In genomic region chr7:98524869-98525699, GRCm38 (mm10) we compare ENCODE assay signal across 12 mouse cellular contexts. TPM values are rescaled to one million over a fixed set of nuclear protein-coding genes. Genes with fewer than 3 reads are reported as not detected.
DNase-seq lines count a peak whose midpoint lies in the region; ATAC-seq and TF ChIP-seq lines count a peak whose summit lies in the region.
"Had no signal": no experiment of that assay in that cellular context is flagged by ENCODE, and none has a peak within 500 bp of the region (broad histone marks: within the 10 kb centered on the region; RNA-seq: fewer than 3 reads in every experiment).

No protein-coding gene starts in this region.

- H3K4me3 ChIP-seq in embryonic facial prominence, embryonic 14.5 days (ENCODE audit: low read depth, low read length), result no peak overlapping the region
- no peak overlapping the region for H3K4me3 ChIP-seq in embryonic facial prominence, embryonic 10.5 days
- H3K4me3 ChIP-seq in lung, embryonic 14.5 days (ENCODE audit: low read depth, low read length), result no peak overlapping the region
- no peak overlapping the region for H3K4me3 ChIP-seq in kidney, embryonic 14.5 days (ENCODE audit: low read length)
- no peak overlapping the region for H3K4me3 ChIP-seq in stomach, embryonic 15.5 days (replicated peaks)
- H3K4me3 ChIP-seq: embryonic facial prominence, embryonic 13.5 days; liver, embryonic 15.5 days; midbrain, embryonic 13.5 days had no signal

- no peak overlapping the region for H3K4me2 ChIP-seq in embryonic facial prominence, embryonic 14.5 days (ENCODE audit: low read depth, low read length)
- no peak overlapping the region for H3K4me2 ChIP-seq in lung, embryonic 14.5 days
- H3K4me2 ChIP-seq in kidney, embryonic 14.5 days (replicated peaks; ENCODE audit: low read depth, low read length), result no peak overlapping the region
- no peak overlapping the region for H3K4me2 ChIP-seq in stomach, embryonic 15.5 days
- H3K4me2 ChIP-seq: liver, embryonic 15.5 days; midbrain, embryonic 13.5 days had no signal

- WGBS in embryonic facial prominence, embryonic 14.5 days, result 62% methylated on average over 6 of the region's 6 CpGs
- WGBS in embryonic facial prominence, embryonic 10.5 days, result 83% methylated on average over 6 of the region's 6 CpGs
- 50% methylated on average over 6 of the region's 6 CpGs for WGBS in lung, embryonic 14.5 days
- 72% methylated on average over 6 of the region's 6 CpGs for WGBS in kidney, embryonic 14.5 days
- WGBS in stomach, embryonic 15.5 days, result 65% methylated on average over 6 of the region's 6 CpGs

- no peaks in the 10 kb centered on the region for H3K9me3 ChIP-seq in embryonic facial prominence, embryonic 14.5 days (ENCODE audit: control insufficient read depth, low read length)
- H3K9me3 ChIP-seq in embryonic facial prominence, embryonic 10.5 days, result no peaks in the 10 kb centered on the region
- no peaks in the 10 kb centered on the region for H3K9me3 ChIP-seq in lung, embryonic 14.5 days (ENCODE audit: low read depth, low read length)
- no peaks in the 10 kb centered on the region for H3K9me3 ChIP-seq in kidney, embryonic 14.5 days (ENCODE audit: control insufficient read depth, low read length)
- H3K9me3 ChIP-seq in stomach, embryonic 15.5 days, result no peaks in the 10 kb centered on the region
- H3K9me3 ChIP-seq: embryonic facial prominence, embryonic 13.5 days; liver, embryonic 15.5 days; midbrain, embryonic 13.5 days had no signal

- peak overlapping the region; percentile 13; the same call in 1 of the 2 replicates for H3K27ac ChIP-seq in embryonic facial prominence, embryonic 14.5 days (replicated peaks; ENCODE audit: low read depth, low read length)
- no peak overlapping the region for H3K27ac ChIP-seq in embryonic facial prominence, embryonic 10.5 days (replicated peaks)
- peak overlapping the region; percentile 83 for H3K27ac ChIP-seq in lung, embryonic 14.5 days (ENCODE audit: low read depth)
- H3K27ac ChIP-seq in kidney, embryonic 14.5 days (ENCODE audit: low read depth, low read length), result peak overlapping the region; percentile 33
- H3K27ac ChIP-seq in stomach, embryonic 15.5 days, result peak overlapping the region; percentile 81
- H3K27ac ChIP-seq: liver, embryonic 15.5 days; midbrain, embryonic 13.5 days had no signal

- DNase-seq in embryonic facial prominence, embryonic 14.5 days (ENCODE audit: low spot score), result no peak
- DNase-seq in embryonic facial prominence, embryonic 10.5 days (ENCODE audit: low spot score), result no peak
- DNase-seq in lung, embryonic 14.5 days, result peak; percentile 73
- DNase-seq in lung, postnatal 25 days (ENCODE audit: low spot score), result no peak
- no peak for DNase-seq in ovary, postnatal 14 days (ENCODE audit: low spot score)
- DNase-seq: cerebellum, adult 9-11 months had no signal

- H3K4me1 ChIP-seq in embryonic facial prominence, embryonic 14.5 days (ENCODE audit: control insufficient read depth, insufficient read depth, low read length), result peaks cover 28% of the 10 kb centered on the region
- peaks cover 13% of the 10 kb centered on the region for H3K4me1 ChIP-seq in embryonic facial prominence, embryonic 10.5 days
- peaks cover 17% of the 10 kb centered on the region for H3K4me1 ChIP-seq in lung, embryonic 14.5 days (ENCODE audit: insufficient read depth)
- peaks cover 22% of the 10 kb centered on the region for H3K4me1 ChIP-seq in kidney, embryonic 14.5 days (ENCODE audit: control insufficient read depth, insufficient read depth, low read length)
- peaks cover 24% of the 10 kb centered on the region for H3K4me1 ChIP-seq in stomach, embryonic 15.5 days

- no peaks in the 10 kb centered on the region for H3K36me3 ChIP-seq in embryonic facial prominence, embryonic 14.5 days (ENCODE audit: control insufficient read depth, insufficient read depth, low read length)
- H3K36me3 ChIP-seq in embryonic facial prominence, embryonic 10.5 days (replicated peaks), result no peaks in the 10 kb centered on the region
- no peaks in the 10 kb centered on the region for H3K36me3 ChIP-seq in lung, embryonic 14.5 days (ENCODE audit: insufficient read depth)
- H3K36me3 ChIP-seq in kidney, embryonic 14.5 days (ENCODE audit: control insufficient read depth, insufficient read depth, low read length), result no peaks in the 10 kb centered on the region
- H3K36me3 ChIP-seq in stomach, embryonic 15.5 days, result no peaks in the 10 kb centered on the region
- H3K36me3 ChIP-seq: embryonic facial prominence, embryonic 13.5 days; liver, embryonic 15.5 days; midbrain, embryonic 13.5 days had no signal

- no peak for TF ChIP-seq CTCF in lung, embryonic 14.5 days (IDR thresholded peaks at IDR 0.05; ENCODE audit: low read depth)

- H3K27me3 ChIP-seq in embryonic facial prominence, embryonic 14.5 days (replicated peaks; ENCODE audit: control insufficient read depth, insufficient read depth, low read length), result no peaks in the 10 kb centered on the region
- peaks cover 16% of the 10 kb centered on the region for H3K27me3 ChIP-seq in embryonic facial prominence, embryonic 10.5 days (replicated peaks; ENCODE audit: low read depth, poor library complexity, severe bottlenecking)
- H3K27me3 ChIP-seq in lung, embryonic 14.5 days (ENCODE audit: insufficient read depth, low read length), result no peaks in the 10 kb centered on the region
- no peaks in the 10 kb centered on the region for H3K27me3 ChIP-seq in kidney, embryonic 14.5 days (ENCODE audit: control insufficient read depth, insufficient read depth, low read length)
- H3K27me3 ChIP-seq in stomach, embryonic 15.5 days (replicated peaks), result no peaks in the 10 kb centered on the region
- H3K27me3 ChIP-seq: embryonic facial prominence, embryonic 13.5 days; liver, embryonic 15.5 days; midbrain, embryonic 13.5 days had no signal

- ATAC-seq in embryonic facial prominence, embryonic 14.5 days (ENCODE audit: low read depth), result no peak
- ATAC-seq in lung, embryonic 14.5 days (ENCODE audit: insufficient read depth), result 0 out of 2 replicates have a peak, but pooled peaks have one; percentile 11
- ATAC-seq in kidney, embryonic 14.5 days (ENCODE audit: low FRiP score, low TSS enrichment), result no peak
- ATAC-seq in stomach, embryonic 15.5 days (ENCODE audit: insufficient read depth, low FRiP score, low read depth), result no peak
- no peak for ATAC-seq in megakaryocyte progenitor cell, adult 5-6 weeks (replicated peaks; ENCODE audit: poor library complexity)
- ATAC-seq: midbrain, embryonic 13.5 days had no signal

- H3K9ac ChIP-seq in embryonic facial prominence, embryonic 14.5 days (ENCODE audit: low read depth, low read length), result 0 out of 2 replicates have a peak overlapping the region, but pooled peaks have one; percentile 5
- H3K9ac ChIP-seq in lung, embryonic 14.5 days, result no peak overlapping the region
- no peak overlapping the region for H3K9ac ChIP-seq in kidney, embryonic 14.5 days (ENCODE audit: low read depth, low read length)
- no peak overlapping the region for H3K9ac ChIP-seq in stomach, embryonic 15.5 days
- H3K9ac ChIP-seq: embryonic facial prominence, embryonic 13.5 days; liver, embryonic 15.5 days; midbrain, embryonic 13.5 days had no signal

RNA-seq across cellular contexts. Expression of gene Lrrc32, which starts 36.0 kb away (rescaled TPM):
- polyA plus RNA-seq in embryonic facial prominence, embryonic 14.5 days (2014; fragmentation: Nextera tagmentation; extraction: Ambion mirVana), result 9.7 and 10.6 TPM in 2 replicates
- 3.6 and 3.7 TPM in 2 replicates for polyA plus RNA-seq in embryonic facial prominence, embryonic 10.5 days (2016; fragmentation: Nextera tagmentation; extraction: Ambion mirVana)
- 7.2 and 7.3 TPM in 2 replicates for polyA plus RNA-seq in lung, embryonic 14.5 days (2014; fragmentation: Nextera tagmentation; extraction: Ambion mirVana)
- polyA plus RNA-seq in kidney, embryonic 14.5 days (2014; fragmentation: Nextera tagmentation; extraction: Ambion mirVana), result 9.5 and 13.7 TPM in 2 replicates
- 9.8 TPM in 2 replicates for polyA plus RNA-seq in stomach, embryonic 15.5 days (2015; fragmentation: Nextera tagmentation; extraction: Ambion mirVana)
- total RNA-seq in megakaryocyte progenitor cell, adult 5-6 weeks (2015), result 0.05 TPM in 1 of 2 replicates, not detected in the other
- total RNA-seq in megakaryocyte progenitor cell, adult 5-6 weeks (2017), result 0.04 TPM in 1 of 2 replicates, not detected in the other
